Mouse (Mus musculus) CD4-positive naive resting alpha-beta T cell, adult 57 days (primary cell): ENCODE data around the gene Baiap2l1. TPM values are rescaled to one million over a fixed set of nuclear protein-coding genes. Genes with fewer than 3 reads are reported as not detected.

Experiments
- total RNA-seq: library from RNA; stranded (reverse); gene quantifications from one replicate; pipeline ENCODE4 v1.2.4, GENCODE M21; 2023

The Baiap2l1 gene
- 0.59 TPM for total RNA-seq

GRCm38 (mm10) chr5:144357881-144358591 is at the start of gene Baiap2l1:
Gene Baiap2l1, minus strand, starts transcription at chr5:144358112.

DNA sequence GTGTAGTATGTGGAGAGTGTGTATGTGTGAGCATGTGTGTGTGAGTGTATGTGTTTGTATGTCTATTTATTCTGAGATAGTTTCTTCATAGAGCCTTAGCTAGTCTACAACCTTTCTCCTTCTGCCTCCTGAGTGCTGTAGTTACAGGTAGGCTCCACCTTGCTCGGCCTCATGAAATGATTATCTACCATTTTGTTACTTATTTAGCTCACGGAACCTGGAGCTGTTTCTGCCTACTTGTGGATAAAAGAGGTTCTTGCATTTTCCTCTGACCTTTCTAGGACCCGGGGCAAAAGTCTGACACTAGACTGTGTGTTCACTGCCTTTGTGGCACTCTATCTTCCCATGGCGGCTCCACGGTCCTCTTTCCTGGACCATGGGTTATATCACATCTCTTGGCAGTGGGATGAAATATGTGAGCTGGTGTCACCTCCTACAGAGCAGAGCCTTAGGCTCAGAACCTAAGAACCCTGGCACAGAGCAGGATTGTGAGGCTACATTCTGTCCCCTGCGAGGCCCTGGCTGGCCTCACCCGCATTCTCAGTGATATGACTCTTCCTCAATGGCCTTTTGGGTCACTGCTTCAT is 113.9 kb downstream of the Baiap2l1 start, which contains the start of gene Bri3:
Gene Bri3, plus strand, starts transcription at position 537 of the 587 bp plus-strand sequence.

GRCm38 (mm10) chr5:144223503-144223862 is 134.4 kb downstream of the Baiap2l1 start, which contains the start of gene Tecpr1:
Gene Tecpr1, minus strand, starts transcription at chr5:144223615.

Other genes with a start within 250 kb of the Baiap2l1 start
- gene Bhlha15, start 167.8 kb downstream of the Baiap2l1 start, total RNA-seq, result 1.2 TPM
- 453 TPM for gene Tecpr1, start 134.5 kb downstream of the Baiap2l1 start, total RNA-seq
- gene Bri3, start 113.7 kb downstream of the Baiap2l1 start, total RNA-seq, result 43.2 TPM
- gene Nptx2, start 187.8 kb upstream of the Baiap2l1 start, total RNA-seq, result not detected